Mouse (Mus musculus) neural tube, embryonic 10.5 days (tissue): Measurements from ENCODE around the gene Ncf4.
"Not testable (repeated sequence)": the region's sequence is repeated elsewhere in the genome, so short reads cannot be mapped to it uniquely, and the experiment has no call there.

Experiments used
- DNase-seq: peaks from one replicate; pipeline ENCODE4 v3.0.0-alpha.2; 2017; ENCODE audit warnings: low spot score; ENCODE audit errors: extremely low spot score

The Ncf4 gene

DNA sequence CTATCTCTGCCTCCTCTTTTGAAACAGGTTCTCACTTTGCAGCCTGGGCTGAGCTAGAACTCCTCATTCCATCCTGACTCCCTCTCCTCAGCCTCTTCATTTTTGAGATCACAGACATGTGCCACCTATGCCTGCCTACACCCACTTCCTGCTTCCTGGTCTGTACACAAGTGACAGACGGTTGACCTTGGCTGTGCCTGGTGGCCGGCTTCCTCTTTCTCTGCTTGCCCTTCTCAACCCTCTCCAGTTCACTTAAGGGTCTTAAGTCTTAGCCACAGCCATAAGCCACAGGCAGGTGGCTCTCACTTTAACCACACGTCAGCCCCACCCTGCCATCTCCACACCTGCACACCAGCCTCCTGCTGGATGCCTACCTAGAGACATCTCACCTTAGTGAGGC, 3.8 kb downstream of the Ncf4 start:
- DNase-seq = no peak

DNA sequence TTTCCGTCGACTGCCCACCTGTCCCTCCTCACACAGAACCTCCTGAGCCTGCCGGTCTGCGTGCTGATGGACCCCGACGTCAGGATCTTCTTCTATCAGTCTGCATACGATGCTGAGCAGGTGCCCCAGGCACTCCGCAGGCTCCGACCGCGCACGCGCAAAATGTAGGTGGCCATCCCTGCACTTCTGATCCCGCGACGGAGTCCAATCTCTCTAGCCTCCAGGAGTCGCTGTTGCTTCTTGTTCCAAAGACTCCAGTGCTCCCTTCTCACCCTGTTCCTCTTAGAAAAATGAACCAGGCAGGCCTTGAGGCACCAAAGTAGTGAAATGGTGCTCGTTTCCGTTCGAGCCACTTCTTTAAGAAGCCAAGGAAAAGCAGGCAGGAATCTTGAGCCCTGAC, 10.2 kb downstream of the Ncf4 start:
- DNase-seq = peak; percentile 32

DNA sequence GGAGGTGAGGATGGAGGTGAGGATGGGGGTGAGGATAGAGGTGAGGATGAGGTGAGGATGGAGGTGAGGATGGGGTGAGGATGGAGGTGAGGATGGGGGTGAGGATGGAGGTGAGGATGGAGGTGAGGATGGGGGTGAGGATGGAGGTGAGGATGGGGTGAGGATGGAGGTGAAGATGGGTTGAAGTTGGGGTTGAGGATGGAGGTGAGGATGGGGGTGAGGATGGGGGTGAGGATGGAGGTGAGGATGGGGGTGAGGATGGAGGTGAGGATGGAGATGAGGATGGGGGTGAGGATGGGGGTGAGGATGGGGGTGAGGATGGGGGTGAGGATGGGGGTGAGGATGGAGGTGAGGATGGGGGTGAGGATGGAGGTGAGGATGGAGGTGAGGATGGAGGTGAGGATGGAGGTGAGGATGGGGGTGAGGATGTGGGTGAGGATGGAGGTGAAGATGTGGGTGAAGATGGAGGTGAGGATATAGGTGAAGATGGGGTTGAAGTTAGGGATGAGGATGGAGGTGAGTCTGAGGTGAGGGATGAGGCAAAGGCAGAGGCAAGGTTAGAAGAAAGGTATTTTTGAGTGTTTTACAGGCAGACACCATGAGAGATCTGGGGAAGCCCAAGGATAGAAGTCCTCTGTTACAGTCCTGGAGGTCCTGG, 12.1 kb downstream of the Ncf4 start:
- not testable (repeated sequence) for DNase-seq

DNA sequence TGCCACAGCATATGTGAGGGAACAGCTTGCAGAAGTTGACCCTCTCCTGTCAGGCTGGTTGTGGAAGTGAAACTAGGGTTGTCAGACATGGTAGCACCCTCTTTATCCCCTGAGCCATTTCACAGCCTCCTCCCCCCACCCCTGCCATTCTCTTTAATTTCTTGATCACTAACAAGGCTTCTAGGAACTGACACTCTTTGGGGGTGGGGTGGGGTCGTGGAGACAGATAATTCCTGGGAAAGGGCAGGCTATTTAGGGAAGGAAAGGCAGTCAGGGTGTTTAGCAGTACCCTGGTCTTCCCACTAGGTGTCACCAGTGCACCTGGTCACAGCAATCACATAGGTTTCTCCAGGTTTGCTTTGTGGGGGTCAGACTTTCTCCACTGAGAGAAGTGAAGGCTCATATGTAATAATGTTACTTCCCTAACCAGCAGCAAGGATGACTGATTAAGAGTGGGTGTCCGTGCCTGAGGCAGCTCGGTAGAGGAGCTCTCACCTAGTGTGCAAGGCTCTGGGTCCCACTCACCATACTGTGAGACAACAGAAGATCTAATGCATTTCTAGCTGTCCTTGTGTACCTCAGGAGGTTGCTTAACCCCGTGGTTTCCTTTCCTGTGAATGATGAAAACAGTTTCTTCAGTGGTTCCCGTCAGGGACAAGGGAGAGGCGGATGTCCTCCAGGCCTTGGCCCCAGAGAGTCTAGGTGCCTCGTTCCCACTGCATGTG, 12.9 kb downstream of the Ncf4 start:
- peak; percentile 57 for DNase-seq

DNA sequence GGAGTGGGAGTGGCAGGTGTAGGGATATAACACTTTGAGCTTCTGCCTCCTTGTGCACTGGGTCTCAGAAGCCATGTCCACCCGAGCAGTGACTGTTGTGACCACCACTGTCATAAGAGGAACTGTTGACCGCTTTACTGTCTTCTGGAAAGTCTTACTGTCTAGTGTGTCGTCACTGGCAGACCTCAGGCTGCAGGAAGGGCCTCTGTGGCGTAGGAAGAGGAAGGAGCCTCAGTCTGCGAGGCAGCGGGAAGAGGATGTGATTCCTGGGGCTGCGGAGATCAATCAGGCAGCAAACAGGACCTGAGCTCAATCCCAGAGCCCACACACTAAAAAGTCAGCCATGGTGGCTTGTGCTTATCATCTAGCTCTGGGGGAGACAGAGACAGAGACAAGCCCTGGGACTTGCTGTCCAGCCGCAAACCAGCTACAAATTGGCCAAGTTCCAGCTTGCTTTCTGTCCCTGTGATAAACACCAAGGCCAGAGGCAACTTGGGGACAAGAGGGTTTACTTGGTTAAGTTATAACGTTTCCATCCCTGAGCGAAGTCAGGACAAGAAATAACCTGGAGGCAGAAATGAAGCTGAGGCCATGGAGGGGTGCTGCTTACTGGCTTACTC, 13.8 kb downstream of the Ncf4 start:
- no peak for DNase-seq

DNA sequence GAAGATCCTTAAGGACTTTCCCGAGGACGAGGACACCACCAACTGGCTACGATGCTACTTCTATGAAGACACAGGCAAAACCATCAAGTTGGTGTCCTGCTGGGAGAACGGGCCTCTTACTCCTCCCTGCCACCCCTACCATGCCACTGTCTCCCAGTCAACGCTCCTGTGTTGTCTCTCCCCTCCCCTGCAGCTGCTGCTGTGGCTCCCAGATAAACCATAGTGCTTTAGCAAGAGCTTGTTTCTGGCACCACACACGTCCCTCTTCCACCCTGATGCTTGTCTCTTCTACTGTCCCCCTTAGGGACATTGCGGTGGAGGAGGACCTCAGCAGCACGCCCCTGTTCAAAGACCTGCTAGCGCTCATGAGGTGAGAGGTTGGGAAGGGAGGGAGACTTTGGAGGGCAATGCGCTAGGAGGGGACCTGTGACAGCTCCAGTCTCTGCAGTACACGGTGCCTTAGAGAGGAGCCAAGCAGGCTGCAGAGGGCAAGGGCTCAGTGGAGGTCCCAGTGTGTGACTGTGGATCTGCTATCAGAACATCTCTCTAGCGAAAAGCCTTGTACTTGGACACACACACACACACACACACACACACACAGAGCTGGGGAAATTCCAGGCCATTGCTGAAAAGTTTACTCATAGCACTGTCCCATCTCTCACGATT, 16.2 kb downstream of the Ncf4 start:
- DNase-seq = no peak

DNA sequence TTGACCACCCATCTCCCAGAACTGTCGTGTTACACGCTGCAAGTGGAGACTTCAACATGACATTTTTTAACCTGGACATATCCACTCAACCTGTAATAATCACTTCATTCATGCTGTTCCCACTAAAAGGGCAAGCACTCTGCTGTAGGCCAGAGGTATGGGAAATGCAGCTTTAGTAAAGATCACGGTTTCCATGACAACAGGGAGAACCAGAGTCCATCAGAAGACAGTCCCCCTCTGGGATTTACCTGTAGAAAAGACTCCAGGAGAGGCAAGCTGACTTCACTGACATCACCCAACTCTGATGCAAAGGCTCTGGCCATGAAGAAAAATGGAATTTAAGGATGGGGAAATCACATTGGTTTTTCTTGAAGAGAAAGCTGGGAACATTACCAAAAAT, 18.7 kb downstream of the Ncf4 start:
- no peak for DNase-seq

DNA sequence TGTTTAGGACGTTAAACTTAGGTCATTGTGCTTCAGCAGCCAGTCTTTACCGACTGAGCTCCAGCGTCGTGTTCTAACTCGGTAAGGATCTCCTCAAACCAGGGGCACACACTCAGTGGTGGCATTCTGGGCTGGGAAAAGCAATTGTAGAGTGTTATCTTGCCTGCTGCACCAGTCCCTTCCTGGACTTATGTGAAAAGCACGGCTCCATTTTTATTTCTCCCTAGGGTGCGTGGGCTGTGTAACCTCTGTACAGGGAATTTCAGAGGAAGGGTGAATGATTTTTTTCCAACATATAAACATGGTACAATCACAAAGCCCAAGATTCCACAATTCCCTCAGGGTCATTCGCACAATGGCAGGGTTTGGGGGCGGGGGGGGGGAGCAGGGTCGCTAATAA, 22.8 kb downstream of the Ncf4 start:
- DNase-seq = no peak

DNA sequence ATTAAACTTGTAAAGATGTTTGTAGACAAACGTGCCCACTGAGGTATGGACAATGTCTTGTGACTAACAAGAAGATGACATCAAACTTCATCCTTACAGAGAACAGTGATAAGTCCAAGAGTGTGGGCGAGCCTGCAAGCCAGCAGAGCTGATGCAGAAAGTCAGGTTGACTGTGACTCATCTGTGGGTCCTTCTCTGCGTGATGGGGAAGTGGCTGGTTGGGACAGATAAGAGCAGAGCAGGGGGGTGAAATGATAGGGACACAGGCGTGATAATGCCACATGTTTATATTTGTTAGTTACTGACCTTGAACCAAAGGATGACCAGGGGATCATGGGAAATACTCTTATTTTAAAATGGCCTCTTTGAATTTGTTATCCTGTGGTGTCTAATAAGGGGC, 23.3 kb downstream of the Ncf4 start:
- DNase-seq = no peak

DNA sequence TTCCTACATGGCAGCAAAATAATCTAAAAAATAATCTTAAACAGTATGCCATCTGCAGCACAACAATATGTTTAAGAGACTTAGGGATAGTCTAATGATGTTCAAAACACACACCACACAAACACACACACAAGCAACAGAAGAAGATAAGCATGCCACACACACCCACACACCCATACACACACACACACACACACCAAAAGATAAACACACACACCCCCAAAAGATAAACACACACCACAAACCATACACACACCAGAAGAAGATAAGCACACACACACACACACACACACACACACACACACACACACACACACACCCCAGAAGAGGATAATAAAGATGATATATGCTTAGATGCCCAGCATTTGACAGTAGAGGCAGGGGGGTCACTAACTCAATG, 26.6 kb downstream of the Ncf4 start:
- no peak for DNase-seq

DNA sequence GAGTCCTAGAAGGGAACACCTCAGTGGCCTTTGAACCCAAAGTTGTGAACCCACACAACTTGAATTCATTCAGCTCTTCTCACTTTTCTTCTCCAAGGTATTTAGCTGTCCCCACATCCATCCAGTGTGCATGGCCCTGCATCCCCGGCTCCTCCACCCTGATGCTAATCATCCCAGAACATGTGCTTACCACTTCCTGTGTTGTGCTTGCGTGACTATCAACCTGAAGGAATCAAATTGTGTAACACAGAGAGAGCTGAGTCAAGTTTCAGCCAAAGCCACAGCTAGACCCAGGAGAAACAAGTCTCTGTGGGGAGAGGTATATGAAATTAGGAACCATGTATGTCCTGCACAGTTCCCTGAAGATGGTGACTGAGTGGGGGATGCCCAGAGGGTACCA, 33.7 kb downstream of the Ncf4 start:
- no peak for DNase-seq

DNA sequence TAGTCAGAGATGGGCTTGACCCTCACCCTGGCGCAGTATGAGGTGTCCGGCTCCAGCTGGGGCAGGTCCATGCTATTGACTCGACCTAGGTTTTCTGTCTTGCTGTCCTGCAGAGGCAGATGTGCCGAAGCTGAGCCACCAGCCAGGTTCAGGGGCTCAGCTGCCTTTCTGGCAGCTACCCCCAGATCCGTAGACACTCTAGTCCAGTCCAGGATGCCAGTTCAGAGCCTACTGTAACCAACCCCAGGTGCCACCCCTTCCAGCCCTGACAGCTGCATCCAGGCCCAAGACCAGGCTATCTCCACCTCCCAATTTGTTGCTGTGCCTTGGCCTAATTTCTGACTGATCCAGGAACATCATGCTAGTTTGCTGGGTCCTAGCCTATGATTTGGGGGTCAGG, 43.3 kb downstream of the Ncf4 start:
- DNase-seq = no peak

DNA sequence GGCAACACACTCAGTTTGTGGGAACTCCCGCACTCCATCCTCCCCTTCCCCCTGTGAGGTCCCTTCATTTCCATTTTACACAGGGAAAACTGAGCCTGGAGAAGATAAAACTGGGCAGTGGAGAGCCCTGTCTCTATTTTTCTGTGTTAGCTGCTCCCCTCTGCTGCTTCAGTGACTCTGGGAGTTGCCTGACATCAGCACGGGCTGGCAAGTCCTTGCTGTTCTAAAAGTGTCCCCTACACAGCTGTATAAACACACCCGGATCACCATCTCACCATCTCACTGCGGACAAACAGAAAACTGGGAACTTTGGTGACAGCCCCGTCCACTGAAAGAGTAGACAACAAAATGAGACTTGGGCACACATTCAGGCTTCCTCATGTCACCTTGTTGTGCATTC, 45.2 kb downstream of the Ncf4 start:
- not testable (repeated sequence) for DNase-seq

DNA sequence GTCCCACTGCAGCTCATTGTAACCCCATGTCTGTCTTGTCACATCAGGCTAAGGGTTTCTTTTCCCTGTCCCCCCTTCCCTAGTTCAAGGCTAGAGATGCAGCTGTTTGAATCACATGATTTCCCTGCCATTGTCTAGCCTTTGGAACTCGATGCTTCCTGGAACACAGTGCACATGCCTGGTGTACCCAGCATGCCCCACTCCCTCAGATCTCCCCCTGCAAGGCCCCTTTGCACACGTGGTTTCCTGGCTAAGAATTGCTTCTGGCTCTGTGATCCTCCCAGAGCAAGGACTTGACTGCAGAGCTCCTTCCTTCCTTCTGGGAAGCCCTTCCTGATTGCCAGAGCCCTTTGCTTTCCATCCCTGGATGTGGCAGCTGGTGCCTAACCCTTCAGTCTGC, 48.6 kb downstream of the Ncf4 start:
- not testable (repeated sequence) for DNase-seq

DNA sequence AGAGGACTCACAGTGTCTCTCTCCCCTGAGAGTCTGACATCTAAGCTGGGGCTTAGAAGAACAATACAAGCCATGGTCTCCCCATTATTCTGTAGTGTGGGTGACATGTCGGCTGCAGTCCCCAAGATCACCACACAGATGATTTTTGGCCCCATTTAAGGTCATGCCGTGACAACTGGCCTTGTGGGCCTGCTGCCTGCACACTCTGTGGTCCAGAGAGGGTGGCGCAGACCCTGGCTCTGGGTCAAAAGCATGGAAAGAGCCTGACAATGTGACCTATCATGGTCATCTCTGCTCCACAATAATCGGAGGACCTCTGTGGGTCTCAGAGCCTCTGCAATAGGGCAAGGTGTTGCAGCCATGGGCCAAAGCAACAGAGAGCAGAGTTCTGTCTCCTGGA, 49.1 kb downstream of the Ncf4 start:
- DNase-seq = no peak

DNA sequence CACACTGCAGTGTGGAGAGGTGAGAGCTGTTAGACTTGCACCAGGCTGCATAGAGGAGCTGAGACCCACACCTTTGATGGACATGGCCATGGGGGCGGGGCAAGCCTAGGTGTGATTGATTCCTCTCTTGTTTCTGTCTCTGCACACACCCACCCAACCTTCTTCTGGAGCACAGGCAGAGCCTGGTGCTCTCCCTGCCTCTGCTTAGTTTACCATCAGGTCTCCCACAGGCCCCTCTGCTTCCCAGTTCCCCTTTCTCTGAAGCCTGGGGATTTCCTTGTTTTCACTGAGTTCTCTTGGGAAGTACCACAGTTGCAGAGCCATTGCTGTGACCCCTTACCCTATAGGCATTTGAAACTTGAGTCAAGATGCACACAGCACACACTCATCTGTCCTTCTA, 54.0 kb downstream of the Ncf4 start:
- DNase-seq = no peak

DNA sequence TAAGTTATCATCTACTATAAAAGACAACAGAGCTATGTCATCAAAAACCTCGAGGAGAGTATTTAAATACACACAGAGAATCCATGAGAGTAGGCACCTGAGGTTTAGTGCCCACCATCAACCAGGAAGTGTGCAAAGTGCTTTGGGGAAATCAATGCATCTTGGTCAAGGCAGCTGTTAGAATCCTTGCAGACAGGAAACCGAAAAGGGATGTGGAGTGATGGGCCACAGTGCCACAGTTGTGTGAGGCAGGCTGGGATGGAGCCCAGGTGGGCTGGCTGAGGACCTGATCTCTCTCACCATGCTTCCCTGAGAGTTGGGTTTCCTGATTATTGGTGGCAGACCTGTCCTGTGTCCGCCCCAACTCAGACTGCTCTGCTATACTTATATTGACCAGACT, 55.0 kb downstream of the Ncf4 start:
- no peak for DNase-seq

DNA sequence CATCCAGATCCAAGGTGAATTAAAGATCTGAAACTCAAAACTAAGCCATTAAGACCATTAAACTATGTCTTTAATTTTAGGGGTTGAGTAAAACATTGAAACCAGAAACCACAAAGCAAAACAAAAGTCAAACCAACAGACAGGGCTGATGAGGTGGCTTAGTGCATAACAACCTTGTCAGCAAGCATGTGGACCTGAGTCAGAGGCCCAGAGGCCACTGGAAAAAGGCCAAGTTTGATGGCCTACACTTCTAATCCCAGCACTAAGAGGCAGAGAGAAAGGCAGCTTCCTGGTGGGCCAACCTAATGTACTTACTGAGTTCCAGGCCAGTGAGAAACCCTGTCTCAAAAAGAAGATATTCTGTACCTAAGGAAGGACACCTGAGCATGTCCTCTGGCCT, 56.2 kb downstream of the Ncf4 start:
- no peak for DNase-seq

DNA sequence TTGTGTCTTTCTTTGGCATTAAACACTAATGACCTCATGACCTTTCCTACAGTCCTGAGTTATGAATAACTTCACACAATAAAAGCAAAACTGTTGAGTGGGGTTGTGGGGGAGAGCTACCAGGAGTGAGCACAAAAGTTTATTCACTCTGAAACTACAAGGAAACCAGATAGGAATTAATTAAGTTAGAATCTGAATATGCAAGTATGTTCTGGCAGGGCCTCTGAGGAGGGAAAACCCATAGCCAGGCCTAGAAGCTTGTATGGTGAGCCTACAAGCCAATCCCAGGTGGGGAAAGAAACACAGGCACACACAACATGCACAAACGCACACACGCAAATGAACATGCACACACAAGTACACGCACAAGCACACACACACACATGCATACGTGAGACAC, 58.1 kb downstream of the Ncf4 start:
- DNase-seq = no peak

DNA sequence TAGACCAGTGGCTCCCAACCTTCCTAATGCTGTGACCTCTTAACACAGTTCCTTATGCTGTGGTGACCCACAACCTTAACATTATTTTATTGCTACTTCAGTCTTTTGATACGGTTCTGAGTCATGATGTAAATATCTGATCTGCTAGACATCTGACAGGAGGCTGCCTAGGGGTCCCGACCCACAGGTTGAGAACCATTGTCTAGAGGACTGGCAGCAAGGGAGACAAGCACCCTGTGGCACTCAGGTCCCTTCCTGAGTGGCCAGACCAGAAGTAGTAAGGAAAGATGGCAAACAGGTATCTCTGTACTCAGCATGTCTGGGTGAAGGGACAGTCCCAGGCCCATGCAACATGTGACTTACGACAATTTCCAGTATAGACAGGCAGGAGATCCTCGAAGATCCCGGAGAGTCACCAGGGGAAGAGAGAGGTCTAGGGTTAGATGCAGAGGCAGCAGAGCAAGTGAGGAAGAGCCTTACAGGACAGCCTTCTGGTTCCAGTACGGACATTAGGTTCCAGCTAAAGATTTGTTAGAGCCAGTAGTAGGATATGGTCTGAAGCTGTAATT, 59.1 kb downstream of the Ncf4 start:
- DNase-seq = no peak

DNA sequence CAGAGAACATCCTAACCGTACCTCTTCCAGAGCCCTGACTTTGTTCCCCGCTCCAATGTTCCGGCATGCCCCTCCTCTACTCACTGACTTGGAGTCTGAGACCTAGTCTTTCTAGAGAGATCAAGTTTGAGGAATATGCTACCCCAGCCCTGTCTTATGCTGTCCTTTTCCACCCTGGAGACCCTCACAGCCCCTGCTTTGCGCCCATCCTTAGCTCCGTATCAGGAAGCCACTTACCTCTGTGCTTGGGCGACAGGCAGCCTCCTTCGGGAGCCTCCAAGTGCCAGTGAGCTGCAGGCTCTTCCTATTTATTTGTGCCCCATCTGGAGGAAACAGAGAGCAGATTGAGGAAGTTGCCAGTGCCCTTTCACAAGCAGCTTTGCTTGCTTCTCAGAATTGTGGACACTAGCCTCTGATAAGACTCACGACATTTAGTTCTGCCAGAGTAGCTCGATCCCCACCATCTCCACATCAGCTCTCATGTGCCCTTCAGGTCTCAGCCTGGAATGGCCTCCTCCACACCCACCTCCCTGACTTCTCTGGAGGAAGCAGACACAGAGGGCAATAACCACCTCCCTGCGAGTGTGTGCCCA, 60.8 kb downstream of the Ncf4 start, which contains the start of gene Csf2rb2:
Gene Csf2rb2, minus strand, starts transcription at position 381 of the 593 bp plus-strand sequence.
- DNase-seq = no peak

DNA sequence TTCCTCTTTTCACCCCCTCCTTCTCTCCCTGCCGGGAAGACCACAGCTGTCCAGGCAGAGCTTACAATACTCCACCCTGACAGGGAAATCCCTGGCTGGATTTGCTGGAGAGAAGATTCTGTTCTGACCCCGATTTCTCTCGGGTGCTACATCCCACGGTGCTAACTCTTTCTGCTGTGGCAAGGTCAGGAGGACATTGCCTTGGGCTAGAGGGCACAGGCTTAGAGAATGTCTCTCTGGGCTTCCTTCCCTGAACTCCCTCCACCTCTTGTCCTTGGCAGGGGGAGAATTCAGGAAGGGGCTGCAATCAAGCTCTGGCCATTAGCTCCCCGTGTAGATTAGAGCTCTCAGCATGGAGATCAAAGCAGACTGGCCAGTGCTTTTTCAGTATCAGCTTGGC, 65.3 kb downstream of the Ncf4 start:
- no peak for DNase-seq
